Mouse (Mus musculus) embryonic facial prominence, embryonic 11.5 days (tissue): Measurements from ENCODE around the gene Syn3. TPM values are rescaled to one million over a fixed set of nuclear protein-coding genes. Genes with fewer than 3 reads are reported as not detected.
"Not testable (repeated sequence)": the region's sequence is repeated elsewhere in the genome, so short reads cannot be mapped to it uniquely, and the experiment has no call there.

Experiments used
- ATAC-seq: fragments of 200-750 bp; cut with Nextera tagmentation; replicated peaks from 2 replicates; pipeline ENCODE4 v1.8.0; 2017; ENCODE audit warnings: low read depth; ENCODE audit not compliant: insufficient number of reproducible peaks, low FRiP score, low TSS enrichment
- DNase-seq: peaks from one replicate; pipeline ENCODE4 v3.0.0-alpha.2; 2015; ENCODE audit warnings: low spot score
- H3K27ac ChIP-seq: fragments of 300-500 bp; sonication (generic); replicated peaks from 2 replicates; pipeline ENCODE4 v1.5.1; 2014; ENCODE audit warnings: mild to moderate bottlenecking, low read depth, low read length, control low read depth
- H3K27me3 ChIP-seq: fragments of 300-500 bp; sonication (generic); 2 replicates; pipeline ENCODE4 v1.6.1; 2014; ENCODE audit warnings: mild to moderate bottlenecking, low read length, moderate library complexity, mixed read lengths; ENCODE audit not compliant: control insufficient read depth, insufficient read depth
- H3K36me3 ChIP-seq: fragments of 300-500 bp; sonication (generic); replicated peaks from 2 replicates; pipeline ENCODE4 v1.6.1; 2014; ENCODE audit warnings: low read depth, mild to moderate bottlenecking, low read length, moderate library complexity, mixed read lengths; ENCODE audit not compliant: control insufficient read depth, insufficient read depth
- H3K4me1 ChIP-seq: fragments of 300-500 bp; sonication (generic); 2 replicates; pipeline ENCODE4 v1.6.1; 2014; ENCODE audit warnings: low read length, mixed read lengths; ENCODE audit not compliant: control insufficient read depth, insufficient read depth
- H3K4me2 ChIP-seq: fragments of 300-500 bp; sonication (generic); 2 replicates; pipeline ENCODE4 v1.6.1; 2014; ENCODE audit warnings: low read depth, mild to moderate bottlenecking, control low read depth, low read length, moderate library complexity
- H3K4me3 ChIP-seq: fragments of 300-500 bp; sonication (generic); 2 replicates; pipeline ENCODE4 v1.5.1; 2014; ENCODE audit warnings: low read depth, low read length, control low read depth
- H3K9ac ChIP-seq: fragments of 300-500 bp; sonication (generic); replicated peaks from 2 replicates; pipeline ENCODE4 v1.6.1; 2014; ENCODE audit warnings: mild to moderate bottlenecking, control low read depth, low read length
- H3K9me3 ChIP-seq: fragments of 300-500 bp; sonication (generic); replicated peaks from 2 replicates; pipeline ENCODE4 v1.6.1; 2016; ENCODE audit warnings: mild to moderate bottlenecking, low read length, inconsistent platforms, mixed read lengths; ENCODE audit not compliant: control insufficient read depth
- WGBS: fragments of 180-500 bp; shearing (Covaris S2); extraction: QIAGEN DNeasy Blood & Tissue Kit; methylation state at CpG from one replicate; pipeline ENCODE4 v1.1.7; 2014; 5-methylcytosine and 5-hydroxymethylcytosine counted together
- polyA plus RNA-seq: library from polyadenylated mRNA; unstranded; fragments of >200 nt; fragmentation: Nextera tagmentation; extraction: Ambion mirVana; gene quantifications from 2 replicates; pipeline ENCODE4 v1.2.1, GENCODE M21; 2014

Syn3 gene
- polyA plus RNA-seq, 1 experiment from 2014 or later = 3.1 TPM

- not testable (repeated sequence) for H3K27me3 ChIP-seq, H3K4me2 ChIP-seq, H3K9ac ChIP-seq, ATAC-seq, H3K9me3 ChIP-seq, H3K36me3 ChIP-seq, DNase-seq, H3K4me1 ChIP-seq, H3K4me3 ChIP-seq, H3K27ac ChIP-seq
- 45% methylated on average over 1 of the region's 1 CpGs for WGBS
Measured at GRCm38 (mm10) chr10:86026807-86027206, 471.9 kb downstream of the Syn3 start.

- Histone ChIP-seq H3K27ac (no peak overlapping the region), H3K4me1 (no peaks in the 10 kb centered on the region), H3K9ac (no peak overlapping the region)
Measured at GRCm38 (mm10) chr10:86026354-86026753, 472.3 kb downstream of the Syn3 start.

DNA sequence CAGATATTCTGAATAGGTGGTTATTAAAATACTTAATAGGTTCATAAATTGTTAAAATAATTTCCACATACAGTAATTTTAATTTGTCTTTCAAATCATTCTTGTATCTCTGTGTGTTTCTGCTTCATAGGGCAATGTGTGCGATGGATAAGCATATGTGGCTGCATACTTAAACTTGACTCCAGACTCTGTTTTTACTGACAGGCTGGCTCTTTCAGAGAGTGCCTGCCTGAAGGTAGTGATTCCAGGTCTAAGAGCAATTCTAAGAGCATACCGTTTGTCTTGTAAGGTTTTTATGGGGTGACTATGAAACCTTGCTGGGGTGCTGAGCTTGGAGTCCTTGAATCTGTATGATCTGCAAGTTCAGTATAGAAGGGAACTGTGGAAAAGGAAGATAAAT is 472.8 kb downstream of the Syn3 start:
- Histone ChIP-seq H3K4me2 (no peak overlapping the region), H3K27ac (no peak overlapping the region), H3K4me3 (no peak overlapping the region), H3K9ac (no peak overlapping the region), H3K9me3 (no peaks in the 10 kb centered on the region), H3K36me3 (no peaks in the 10 kb centered on the region), H3K4me1 (no peaks in the 10 kb centered on the region), H3K27me3 (no peaks in the 10 kb centered on the region)
- DNase-seq (no peak), ATAC-seq (no peak)
- WGBS = 84% methylated on average over 2 of the region's 2 CpGs

More at GRCm38 (mm10) chr10:86026354-86026753, 472.3 kb downstream of the Syn3 start:
- Histone ChIP-seq H3K4me3 (no peak overlapping the region), H3K27me3 (no peaks in the 10 kb centered on the region), H3K4me2 (no peak overlapping the region), H3K9me3 (no peaks in the 10 kb centered on the region), H3K36me3 (no peaks in the 10 kb centered on the region)
- no peak for DNase-seq
- no peak for ATAC-seq
- WGBS = 93% methylated on average over 3 of the region's 3 CpGs

GRCm38 (mm10) chr10:86023149-86023548 is 475.5 kb downstream of the Syn3 start:
- ATAC-seq (no peak), DNase-seq (no peak)
- H3K27ac ChIP-seq = no peak overlapping the region
- H3K9me3 ChIP-seq = no peaks in the 10 kb centered on the region
- no peak overlapping the region for H3K9ac ChIP-seq
- H3K4me1 ChIP-seq = no peaks in the 10 kb centered on the region
- no peaks in the 10 kb centered on the region for H3K36me3 ChIP-seq
- no peak overlapping the region for H3K4me2 ChIP-seq
- no peak overlapping the region for H3K4me3 ChIP-seq
- no peaks in the 10 kb centered on the region for H3K27me3 ChIP-seq

- WGBS = 6% methylated on average over 6 of the region's 6 CpGs
- H3K9ac ChIP-seq = peak overlapping the region; percentile 78
- H3K27me3 ChIP-seq = no peaks in the 10 kb centered on the region
- H3K4me2 ChIP-seq = peak overlapping the region; percentile 79
- H3K4me3 ChIP-seq = peak overlapping the region; percentile 60
- H3K36me3 ChIP-seq = no peaks in the 10 kb centered on the region
- no peaks in the 10 kb centered on the region for H3K4me1 ChIP-seq
- no peaks in the 10 kb centered on the region for H3K9me3 ChIP-seq
- ATAC-seq (peak; percentile 37; the same call in 1 of the 2 replicates), DNase-seq (no peak)
- no peak overlapping the region for H3K27ac ChIP-seq
Measured at GRCm38 (mm10) chr10:86022474-86022816, 476.3 kb downstream of the Syn3 start.

DNA sequence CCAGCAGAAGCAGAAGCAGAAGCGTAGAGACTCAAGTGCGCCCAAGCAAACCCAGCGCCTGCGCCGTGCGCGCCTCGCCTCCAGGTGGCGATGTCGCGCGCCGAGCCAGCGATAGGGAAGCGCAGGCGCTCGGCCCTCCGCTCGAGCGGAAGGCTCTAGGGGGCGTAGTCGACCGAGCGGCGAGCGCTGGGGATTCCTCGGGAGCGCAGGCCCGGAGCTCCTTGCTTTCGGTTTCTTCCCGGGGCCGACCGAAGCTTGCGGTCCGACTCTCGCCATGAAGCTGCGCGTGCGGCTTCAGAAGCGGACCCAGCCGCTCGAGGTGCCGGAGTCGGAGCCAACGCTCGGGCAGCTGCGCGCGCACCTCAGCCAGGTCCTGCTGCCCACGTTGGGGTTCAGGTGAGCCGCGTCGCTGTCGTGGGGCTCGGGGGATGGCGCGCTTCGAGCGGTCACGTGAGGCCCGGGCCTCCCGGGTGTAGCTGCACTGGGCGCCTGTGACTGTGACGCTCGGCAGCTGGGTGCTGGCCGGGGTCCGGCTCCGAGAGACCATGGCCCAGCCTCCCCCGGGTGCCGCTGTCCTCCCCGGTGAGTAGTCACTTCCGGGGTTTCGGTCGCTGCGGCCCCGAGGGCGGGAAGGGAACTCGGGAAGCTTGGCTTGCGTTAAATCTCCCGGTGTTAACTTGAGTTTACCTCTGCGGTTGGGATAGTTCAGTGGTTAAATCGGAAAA is 476.8 kb downstream of the Syn3 start, which contains the start of gene Fbxo7:
Fbxo7 (plus strand) TSS at position 224 of the 725 bp plus-strand sequence.
- Histone ChIP-seq H3K4me1 (no peaks in the 10 kb centered on the region), H3K4me3 (peak within 1 kb of the TSS; percentile 60), H3K36me3 (no peaks in the 10 kb centered on the region), H3K27ac (peak within 1 kb of the TSS; percentile 41; the same call in 1 of the 2 replicates), H3K27me3 (no peaks in the 10 kb centered on the region), H3K9ac (peak within 1 kb of the TSS; percentile 78), H3K4me2 (peak within 1 kb of the TSS; percentile 79), H3K9me3 (no peaks in the 10 kb centered on the region)
- WGBS = under 1% methylated on average over 82 of the region's 82 CpGs
- peak; percentile 93 for ATAC-seq
- DNase-seq = peak; percentile 93

DNA sequence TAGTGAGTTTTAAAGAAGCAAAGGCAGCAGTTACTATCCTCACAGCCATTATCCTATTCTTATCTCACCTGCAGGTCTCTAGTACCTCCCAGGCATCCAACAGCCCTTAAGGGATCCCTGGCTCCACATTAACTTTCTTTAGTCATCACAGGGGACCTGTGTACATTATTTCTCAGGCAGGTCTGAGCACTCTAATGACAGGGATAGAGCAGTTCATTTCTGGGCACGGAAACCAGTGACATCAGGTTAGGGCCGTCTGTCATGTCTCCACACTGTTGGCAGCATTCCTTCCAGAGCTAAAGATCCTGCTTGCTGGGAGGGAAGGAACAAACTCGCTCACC is 477.3 kb downstream of the Syn3 start:
- no peak overlapping the region for H3K27ac ChIP-seq
- H3K9ac ChIP-seq = no peak overlapping the region; the same call in 1 of the 2 replicates
- H3K9me3 ChIP-seq = no peaks in the 10 kb centered on the region
- no peak overlapping the region for H3K4me2 ChIP-seq
- no peak overlapping the region for H3K4me3 ChIP-seq
- no peaks in the 10 kb centered on the region for H3K36me3 ChIP-seq
- H3K4me1 ChIP-seq = no peaks in the 10 kb centered on the region
- ATAC-seq (peak; percentile 60), DNase-seq (no peak)
- H3K27me3 ChIP-seq = no peaks in the 10 kb centered on the region
- WGBS = under 1% methylated on average over 3 of the region's 3 CpGs

DNA sequence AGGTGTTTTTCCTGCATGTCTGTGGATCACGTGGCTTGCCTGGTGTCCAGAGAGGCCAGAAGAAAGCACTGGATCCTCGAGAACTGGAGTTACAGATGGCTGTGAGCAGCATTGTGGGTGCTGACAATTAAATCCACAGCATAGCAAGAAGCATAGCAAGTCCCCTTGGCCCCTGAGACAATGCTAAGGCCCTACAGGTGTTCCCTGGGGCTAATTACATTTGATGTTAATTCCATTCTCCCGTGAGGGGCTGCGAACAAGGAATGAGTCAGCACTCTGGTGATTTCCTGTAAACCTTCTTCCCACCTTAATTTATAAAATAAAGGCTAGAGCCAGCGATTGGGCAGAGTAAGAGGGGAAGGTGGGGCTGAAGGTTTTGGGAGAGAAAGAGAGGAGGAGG is 479.9 kb downstream of the Syn3 start:
- DNase-seq (no peak), ATAC-seq (no peak)
- Histone ChIP-seq H3K9ac (no peak overlapping the region), H3K36me3 (no peaks in the 10 kb centered on the region), H3K4me1 (no peaks in the 10 kb centered on the region), H3K9me3 (no peaks in the 10 kb centered on the region), H3K27ac (no peak overlapping the region), H3K4me2 (no peak overlapping the region), H3K4me3 (no peak overlapping the region), H3K27me3 (no peaks in the 10 kb centered on the region)
- 33% methylated on average over 5 of the region's 5 CpGs for WGBS
